Mouse (Mus musculus) splenic B cell, adult 2 months (primary cell): ENCODE data around the gene Trmt10a.
A peak's percentile ranks its signal among the peaks of the same experiment; 100 is the strongest.

Source experiments
- DNase-seq: peaks from one replicate; pipeline ENCODE4 v3.0.0-alpha.2; 2011; ENCODE audit warnings: low read depth, low spot score
- H3K27me3 ChIP-seq: 2 replicates; pipeline ENCODE4 v1.6.1; 2012; ENCODE audit warnings: mild to moderate bottlenecking, low read length, moderate library complexity, mixed read lengths; ENCODE audit not compliant: control insufficient read depth, poor library complexity, insufficient read depth, severe bottlenecking
- H3K36me3 ChIP-seq: 2 replicates; pipeline ENCODE4 v1.6.1; 2012; ENCODE audit warnings: mild to moderate bottlenecking, low read length, moderate library complexity, mixed read lengths; ENCODE audit not compliant: control insufficient read depth, poor library complexity, insufficient read depth, severe bottlenecking

Gene Trmt10a

DNA sequence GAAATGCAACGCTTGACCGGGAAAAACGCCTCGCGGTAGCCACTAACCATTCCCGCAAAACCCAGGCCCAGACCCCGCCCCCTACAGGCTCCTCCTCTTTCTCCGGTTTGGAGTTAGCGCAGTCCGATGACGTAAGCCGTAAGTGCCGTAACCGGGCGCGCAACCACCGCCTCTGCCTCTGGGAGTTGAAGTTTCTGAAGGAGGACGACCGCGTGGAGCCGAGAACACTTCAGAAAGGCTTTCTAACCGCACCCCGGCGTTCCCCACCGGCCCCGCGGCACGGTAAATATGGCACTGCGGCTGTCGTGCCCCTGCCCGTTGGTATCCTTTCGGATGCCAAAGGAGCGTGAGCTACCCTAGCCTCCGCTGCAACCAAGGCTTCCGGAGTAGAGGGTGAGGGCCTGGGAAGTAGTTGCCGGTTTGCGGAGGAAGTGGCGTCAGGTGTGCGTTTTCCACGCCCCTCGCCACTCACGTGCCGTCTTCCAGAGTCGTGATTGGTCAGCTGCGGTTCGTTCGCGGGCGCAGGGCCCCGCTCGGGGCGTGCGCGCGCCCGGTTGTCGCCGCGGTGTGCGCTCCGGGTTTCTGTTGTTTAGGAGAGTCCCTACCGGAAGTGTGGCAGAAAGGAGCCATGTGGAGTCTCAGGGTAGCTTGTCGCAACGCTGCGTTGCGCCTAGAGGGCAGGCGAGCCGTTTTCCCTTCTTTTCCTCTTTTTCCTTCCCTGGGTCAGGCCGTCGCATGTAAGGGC lies at the start of gene Trmt10a:
Trmt10a (plus strand) TSS at position 134 of the 745 bp plus-strand sequence.
- no peaks in the 10 kb centered on the region for H3K36me3 ChIP-seq
- no peaks in the 10 kb centered on the region for H3K27me3 ChIP-seq
- peak; percentile 99 for DNase-seq

DNA sequence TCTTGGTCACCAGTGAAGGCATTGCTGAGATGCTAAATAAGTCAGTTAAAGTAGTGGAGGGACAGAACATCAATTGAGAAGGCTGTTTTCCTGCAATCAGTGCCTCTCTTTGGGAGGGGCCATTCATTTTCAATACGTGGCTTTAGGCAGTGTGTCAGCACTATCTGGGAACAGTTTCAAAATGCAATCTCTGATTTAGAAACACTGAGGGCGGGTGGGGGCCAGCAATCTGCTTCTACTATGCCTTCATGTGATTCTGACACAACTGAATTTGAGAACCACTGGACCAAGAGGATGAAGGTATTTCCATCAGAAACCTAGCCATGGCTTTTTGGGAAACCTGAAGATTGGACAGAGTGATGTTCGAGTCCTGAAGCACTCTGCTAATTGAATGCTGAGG lies 47.9 kb upstream of the Trmt10a start:
- no peak for DNase-seq
- no peaks in the 10 kb centered on the region for H3K27me3 ChIP-seq
- H3K36me3 ChIP-seq: no peaks in the 10 kb centered on the region

DNA sequence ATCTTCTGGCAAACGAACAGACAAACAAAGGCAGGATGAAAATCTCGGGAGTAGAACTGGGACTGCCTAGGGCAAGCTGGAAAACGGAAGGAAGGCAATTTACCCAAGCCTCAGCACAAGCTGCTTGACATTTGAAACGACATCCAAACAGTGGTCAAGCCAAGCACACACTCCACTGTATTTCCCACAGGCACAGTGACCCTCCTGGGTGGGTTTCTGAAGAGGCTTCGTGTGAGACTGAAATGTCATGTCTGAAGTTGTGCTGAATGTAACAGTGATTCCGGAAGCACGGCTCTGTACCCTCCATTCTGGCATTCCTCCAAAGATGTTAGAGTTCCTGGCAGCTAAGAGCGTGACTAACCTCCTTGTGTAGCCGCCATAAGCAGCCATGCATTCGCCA lies 47.5 kb upstream of the Trmt10a start:
- H3K36me3 ChIP-seq: no peaks in the 10 kb centered on the region
- no peaks in the 10 kb centered on the region for H3K27me3 ChIP-seq
- no peak for DNase-seq

DNA sequence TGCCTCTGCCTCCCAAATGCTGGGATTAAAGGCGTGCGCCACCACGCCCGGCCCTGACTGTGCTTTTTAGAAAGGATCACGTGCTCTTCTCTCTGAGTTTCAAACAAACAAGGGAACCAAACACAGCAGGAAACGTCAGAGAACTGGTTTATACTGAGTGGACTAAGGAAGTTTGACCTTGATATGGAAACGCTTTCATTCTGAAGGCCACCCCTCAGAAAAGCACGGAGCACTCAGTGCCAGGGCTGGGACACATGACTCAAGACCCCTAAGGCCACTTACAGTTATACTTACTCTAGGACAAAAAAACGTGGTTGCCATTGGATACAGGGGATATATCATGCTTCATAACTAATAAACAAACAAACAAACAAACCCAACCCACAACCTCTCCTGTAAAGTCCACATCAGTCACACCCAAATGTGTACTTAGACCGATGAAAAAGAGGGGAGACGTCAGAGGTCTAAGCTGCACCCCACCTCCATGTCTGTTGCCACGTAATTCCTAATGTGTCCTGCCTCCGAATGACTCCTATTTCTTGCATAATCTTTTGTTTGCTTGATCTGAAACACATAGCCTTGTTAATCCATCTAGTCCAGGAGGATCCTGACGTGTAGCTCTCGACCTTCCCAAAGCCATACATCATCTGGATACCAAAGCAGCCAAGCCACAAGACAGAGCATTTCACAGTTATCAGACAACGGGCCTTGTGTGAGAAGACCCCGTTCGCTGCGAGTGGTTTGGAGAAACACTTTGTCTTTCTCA lies 46.8 kb upstream of the Trmt10a start:
- H3K36me3 ChIP-seq: no peaks in the 10 kb centered on the region
- no peaks in the 10 kb centered on the region for H3K27me3 ChIP-seq
- DNase-seq: no peak

DNA sequence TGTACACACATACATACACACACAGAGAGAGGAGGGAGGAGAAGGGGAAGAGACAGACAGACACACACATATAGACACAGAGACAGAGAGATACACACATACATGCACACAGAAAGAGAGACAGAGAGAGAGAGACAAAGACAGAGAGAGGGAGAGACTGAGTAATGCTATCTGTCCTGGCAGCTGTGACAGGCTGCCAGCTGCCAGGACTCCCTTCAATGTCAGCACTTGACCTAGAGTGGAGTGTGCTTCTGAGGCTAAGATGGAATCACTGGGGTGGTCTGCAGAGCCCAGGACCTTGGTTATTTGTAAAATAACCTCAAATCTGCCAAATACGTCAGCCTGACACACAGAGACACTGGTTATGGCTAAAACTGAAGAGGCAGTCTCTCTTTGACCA lies 45.5 kb upstream of the Trmt10a start:
- Histone ChIP-seq H3K27me3 (no peaks in the 10 kb centered on the region), H3K36me3 (no peaks in the 10 kb centered on the region)
- DNase-seq: no peak

DNA sequence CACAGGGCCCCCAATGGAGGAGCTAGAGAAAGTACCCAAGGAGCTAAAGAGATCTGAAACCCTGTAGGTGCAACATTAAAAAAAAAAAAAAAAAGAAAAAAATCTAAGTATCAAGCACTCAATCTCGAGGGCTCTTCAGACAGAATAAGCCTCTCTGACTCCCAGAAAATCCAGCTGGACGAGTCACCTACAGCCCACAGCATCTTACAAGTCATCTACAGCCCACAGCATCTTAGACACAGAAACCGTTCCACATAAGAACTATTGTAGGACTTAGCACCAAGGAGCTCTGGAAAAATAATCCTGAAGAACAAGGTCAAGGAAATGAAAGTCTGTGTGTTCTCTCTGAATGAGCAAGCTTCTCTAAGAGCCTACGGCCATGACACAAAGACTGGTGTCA lies 41.3 kb upstream of the Trmt10a start:
- H3K27me3 ChIP-seq: no peaks in the 10 kb centered on the region
- H3K36me3 ChIP-seq: no peaks in the 10 kb centered on the region
- no peak for DNase-seq

DNA sequence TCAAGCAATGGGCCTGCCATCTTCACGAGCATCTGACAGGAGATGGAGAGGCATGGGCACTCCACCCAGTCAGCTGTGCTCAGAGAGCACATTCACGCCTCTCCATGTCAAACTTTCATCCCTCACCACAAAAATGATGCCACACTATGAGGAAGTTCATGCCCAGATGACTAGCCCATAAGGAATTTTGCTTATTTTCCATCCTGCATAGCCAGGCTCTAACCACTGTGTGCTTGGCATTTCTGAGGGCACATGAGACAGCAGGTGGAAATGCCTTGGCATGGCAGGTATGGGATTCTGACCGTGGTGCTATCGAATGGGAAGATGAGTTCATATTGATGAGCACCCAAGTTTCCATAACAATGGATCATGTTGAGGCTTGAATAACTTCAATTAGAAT lies 39.6 kb upstream of the Trmt10a start:
- no peaks in the 10 kb centered on the region for H3K36me3 ChIP-seq
- no peaks in the 10 kb centered on the region for H3K27me3 ChIP-seq
- DNase-seq: no peak

DNA sequence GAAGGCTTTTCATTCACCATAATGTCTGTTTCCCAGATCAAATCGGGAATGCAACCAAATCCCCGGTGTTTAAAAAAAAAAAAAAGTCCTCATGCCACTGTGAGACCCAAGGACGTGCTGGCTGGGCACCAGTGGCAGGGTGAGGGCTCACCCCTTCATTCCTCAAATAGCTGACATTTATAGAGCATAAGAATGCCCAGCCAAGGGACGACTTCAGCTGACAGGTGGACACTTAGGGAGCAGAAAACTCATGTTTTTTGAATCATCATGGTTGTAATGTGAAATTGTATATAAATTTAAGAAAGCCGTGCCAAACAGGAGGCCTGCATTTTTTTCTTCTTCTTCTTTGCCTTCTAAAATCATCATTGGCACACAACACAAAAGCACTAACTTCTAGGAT lies 38.2 kb upstream of the Trmt10a start:
- Histone ChIP-seq H3K36me3 (no peaks in the 10 kb centered on the region), H3K27me3 (no peaks in the 10 kb centered on the region)
- no peak for DNase-seq

DNA sequence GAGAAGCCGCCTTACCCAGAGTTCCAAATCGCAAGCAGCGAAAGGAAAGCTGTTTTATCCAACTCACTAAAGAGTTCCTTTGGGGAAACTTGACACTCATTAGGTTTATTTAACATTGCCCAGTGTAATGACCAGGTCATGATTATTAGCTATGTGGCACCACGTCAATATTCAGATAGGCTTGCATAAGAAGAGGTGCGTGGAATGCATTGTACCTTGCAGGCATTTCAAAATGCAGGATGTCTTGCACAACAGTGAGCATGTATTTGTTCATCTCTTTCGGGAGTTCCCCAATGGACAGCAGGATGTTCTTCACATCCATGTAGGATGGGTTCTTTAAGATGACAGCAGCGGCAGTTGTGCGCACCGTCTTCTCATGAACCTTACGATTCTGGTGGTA lies 36.4 kb upstream of the Trmt10a start:
- no peaks in the 10 kb centered on the region for H3K27me3 ChIP-seq
- no peaks in the 10 kb centered on the region for H3K36me3 ChIP-seq
- DNase-seq: no peak

DNA sequence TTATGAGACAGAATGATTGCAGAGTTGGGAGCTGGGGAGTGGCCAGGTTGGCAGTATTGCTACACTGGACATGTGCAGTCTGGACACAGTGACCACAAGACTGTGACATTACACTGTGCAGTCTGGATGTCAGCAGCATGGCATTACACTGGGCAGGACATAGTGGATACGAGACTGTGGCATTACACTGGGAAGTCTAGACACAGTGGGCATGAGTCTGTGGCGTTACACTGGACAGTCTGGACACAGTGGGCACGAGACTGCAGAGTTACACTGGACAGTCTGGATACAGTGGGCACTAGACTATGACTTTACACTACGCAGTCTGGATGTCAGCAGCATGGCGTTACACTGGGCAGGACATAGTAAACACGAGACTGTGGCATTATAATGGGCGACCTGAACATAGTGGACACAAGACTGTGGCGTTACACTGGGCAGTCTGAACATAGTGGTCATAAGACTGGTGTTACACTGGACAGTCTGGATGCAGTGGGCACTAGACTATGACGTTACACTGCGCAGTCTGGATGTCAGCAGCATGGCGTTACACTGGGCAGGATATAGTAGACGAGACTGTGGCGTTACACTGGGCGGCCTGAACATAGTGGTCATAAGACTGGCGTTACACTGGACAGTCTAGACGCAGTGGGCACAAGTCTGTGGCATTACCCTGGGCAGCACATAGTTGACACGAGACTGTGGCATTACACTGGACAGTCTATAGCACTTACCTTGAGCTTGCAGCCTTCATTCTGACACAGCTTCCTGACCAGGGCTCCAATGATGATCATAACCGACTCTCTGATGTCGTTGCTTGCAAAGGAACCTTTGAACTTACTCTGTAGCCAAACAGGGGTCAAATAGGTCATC lies 32.1 kb upstream of the Trmt10a start:
- Histone ChIP-seq H3K36me3 (no peaks in the 10 kb centered on the region), H3K27me3 (no peaks in the 10 kb centered on the region)
- DNase-seq: no peak

DNA sequence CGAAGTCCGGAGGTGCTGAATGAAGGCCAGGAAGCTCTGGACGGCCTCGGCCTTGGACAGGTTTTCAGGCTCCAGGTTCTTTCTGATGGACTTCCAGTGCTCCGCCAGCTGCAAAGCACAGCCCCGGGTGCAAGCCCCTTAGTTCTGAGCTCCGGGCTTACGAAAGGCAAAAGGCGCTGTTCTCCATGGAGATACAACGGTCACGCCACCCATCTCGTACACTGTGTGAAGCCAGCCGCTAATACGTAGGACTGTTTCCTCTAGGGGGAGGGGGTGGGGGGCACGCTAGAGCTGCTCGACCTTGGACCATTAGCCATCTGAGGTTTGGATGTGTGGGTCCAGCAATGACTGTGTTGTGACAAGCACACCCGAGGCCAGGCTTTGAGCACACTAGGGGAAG lies 29.1 kb upstream of the Trmt10a start:
- Histone ChIP-seq H3K36me3 (no peaks in the 10 kb centered on the region), H3K27me3 (no peaks in the 10 kb centered on the region)
- DNase-seq: no peak

DNA sequence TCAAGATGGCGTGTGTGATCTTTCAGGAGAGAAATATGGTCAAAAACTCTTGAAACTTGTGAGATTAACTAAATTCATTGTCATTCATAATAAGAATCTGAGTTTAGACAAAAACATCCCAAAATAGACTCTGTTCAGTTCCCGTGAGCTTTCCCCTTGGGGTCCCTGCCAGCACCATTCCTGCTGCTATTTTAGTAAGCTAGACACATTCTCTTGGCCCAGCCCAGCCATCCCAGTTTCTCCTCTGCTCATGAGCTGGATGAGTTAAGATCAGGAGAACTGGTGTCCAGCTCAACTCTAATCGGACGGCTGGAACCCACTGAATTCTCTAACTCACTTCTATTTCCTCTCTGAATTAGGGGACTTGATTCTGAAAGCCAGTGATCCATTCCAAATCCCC lies 26.4 kb upstream of the Trmt10a start:
- Histone ChIP-seq H3K36me3 (no peaks in the 10 kb centered on the region), H3K27me3 (no peaks in the 10 kb centered on the region)
- no peak for DNase-seq

DNA sequence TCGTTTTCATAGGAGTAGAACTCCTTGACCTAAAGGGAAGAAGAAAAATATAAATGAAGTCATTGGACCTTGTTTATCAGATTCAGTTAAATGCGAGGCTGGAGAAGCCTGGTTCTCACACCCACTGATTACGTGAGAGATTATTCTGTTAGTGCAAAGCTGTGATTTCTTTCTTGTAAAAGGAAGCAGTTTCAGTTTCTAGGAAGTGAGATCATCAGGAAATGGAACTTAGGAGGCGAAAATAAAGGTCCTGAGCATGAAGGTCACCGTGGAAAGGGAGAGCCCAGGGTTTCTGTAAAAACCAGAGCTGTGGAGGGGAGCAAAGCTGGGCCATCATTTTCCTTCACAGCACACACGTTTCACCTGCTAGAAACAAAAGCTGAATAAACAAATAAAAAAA lies 24.9 kb upstream of the Trmt10a start:
- no peaks in the 10 kb centered on the region for H3K27me3 ChIP-seq
- no peak for DNase-seq
- H3K36me3 ChIP-seq: no peaks in the 10 kb centered on the region

DNA sequence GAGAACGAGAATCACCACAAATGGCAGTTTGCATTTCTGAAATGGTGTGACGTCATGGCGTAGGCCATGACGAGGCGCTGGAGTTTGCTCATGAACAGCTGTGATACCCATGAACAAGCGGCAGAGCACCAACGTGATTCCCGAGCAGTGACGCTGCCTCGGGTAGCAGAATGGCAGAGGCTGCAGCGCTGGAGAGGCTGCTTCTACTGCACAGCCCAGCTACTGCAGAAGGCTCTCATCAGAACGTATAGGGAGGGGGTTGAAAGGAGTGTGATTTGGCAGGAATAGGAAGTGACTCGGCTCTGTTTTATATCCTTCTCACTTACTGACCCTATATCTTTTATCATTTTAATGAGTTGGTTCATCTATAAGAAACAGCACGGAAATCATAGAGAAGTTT lies 24.4 kb upstream of the Trmt10a start:
- DNase-seq: peak; percentile 24
- H3K36me3 ChIP-seq: no peaks in the 10 kb centered on the region
- no peaks in the 10 kb centered on the region for H3K27me3 ChIP-seq
